Mouse (Mus musculus) bone marrow, adult 2 months (tissue): ENCODE measurements around the gene Olfr591.
"Not testable (repeated sequence)": the region's sequence is repeated elsewhere in the genome, so short reads cannot be mapped to it uniquely, and the experiment has no call there.

Experiments used
- CTCF ChIP-seq: fragments of 200-500 bp; IDR thresholded peaks from 2 replicates; pipeline ENCODE4 v1.5.1; 2011; ENCODE audit warnings: low read length, control low read depth; ENCODE audit not compliant: control insufficient read depth, insufficient read depth
- POLR2A ChIP-seq: fragments of 200-500 bp; IDR thresholded peaks from 2 replicates; pipeline ENCODE4 v1.6.1; 2011; ENCODE audit warnings: low read depth, mild to moderate bottlenecking, control low read depth, low read length, borderline replicate concordance; ENCODE audit not compliant: control insufficient read depth

GRCm38 (mm10) chr7:103184503-103184902 is 6.4 kb upstream of the Olfr591 start, which contains the start of gene Olfr592:
- not testable (repeated sequence) for TF ChIP-seq CTCF, POLR2A
